Mouse (Mus musculus): ENCODE measurements around the gene Klf15. TPM values are rescaled to one million over a fixed set of nuclear protein-coding genes. Genes with fewer than 3 reads are reported as not detected.

Gene Klf15
- polyA plus RNA-seq (2014; fragmentation: Illumina TruSeq; extraction: RNeasy Lipid Tissue Mini Kit (QIAGEN cat#74804); ENCODE audit: low read depth, low replicate concordance), result 31.9 TPM

DNA sequence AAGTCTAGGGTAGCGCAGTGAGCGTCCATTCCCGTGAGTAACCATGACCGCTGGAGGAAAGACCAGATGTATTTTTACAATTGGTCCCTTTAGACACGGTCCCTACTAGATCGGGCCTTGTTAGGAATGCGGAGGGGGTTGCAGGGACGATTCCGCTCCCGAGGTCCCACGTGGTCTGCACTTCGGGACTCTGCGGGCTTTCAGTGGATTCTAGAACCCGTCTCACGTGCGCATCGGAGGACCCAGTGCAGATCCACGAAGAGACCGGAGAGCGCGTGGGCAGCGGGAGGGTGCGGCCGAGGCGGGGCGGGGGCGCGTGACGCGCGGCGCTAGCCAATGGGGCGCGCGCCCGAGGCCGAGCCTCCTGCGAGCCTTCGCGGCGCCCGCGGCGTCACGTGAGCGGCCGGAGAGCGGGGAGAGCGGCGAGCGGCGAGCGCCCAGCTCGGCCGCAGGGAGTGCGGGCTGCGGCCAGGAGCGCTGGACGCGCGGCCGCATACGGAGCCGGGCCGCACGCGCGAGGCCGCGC, at the start of gene Klf15:
Klf15 (plus strand) TSS at position 396 of the 526 bp plus-strand sequence.

DNA sequence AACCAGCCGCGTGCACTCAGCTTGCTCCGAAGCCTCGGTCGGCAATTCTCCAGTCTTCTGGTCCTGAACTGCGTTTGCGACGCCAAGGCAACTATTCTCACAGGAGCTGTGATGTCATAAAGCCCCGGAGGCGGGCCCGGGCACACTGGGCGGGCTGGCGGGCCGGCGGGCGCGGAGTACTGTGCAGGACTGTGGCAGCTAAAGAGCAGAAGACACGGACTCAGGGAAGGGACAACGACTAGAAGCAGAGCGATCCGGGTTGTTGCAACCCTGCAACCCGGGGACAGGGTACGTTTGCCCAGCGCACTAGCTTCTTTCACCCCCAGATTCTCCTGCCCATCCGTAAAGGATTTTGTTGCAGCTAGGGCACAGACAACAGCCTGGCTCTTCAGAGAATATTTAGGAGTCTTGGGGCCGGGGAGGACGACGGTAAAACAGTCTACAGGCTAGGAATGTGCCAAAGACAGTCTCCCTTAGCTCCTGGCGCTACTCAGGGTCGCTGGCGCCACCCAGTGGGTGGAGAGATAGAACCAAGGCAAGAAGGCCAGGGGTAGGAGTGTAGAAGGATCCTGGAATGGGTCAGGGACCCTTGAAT, 33.9 kb upstream of the Klf15 start, which contains the start of gene Cfap100:
Cfap100 (minus strand) TSS at position 418 of the 595 bp plus-strand sequence.

DNA sequence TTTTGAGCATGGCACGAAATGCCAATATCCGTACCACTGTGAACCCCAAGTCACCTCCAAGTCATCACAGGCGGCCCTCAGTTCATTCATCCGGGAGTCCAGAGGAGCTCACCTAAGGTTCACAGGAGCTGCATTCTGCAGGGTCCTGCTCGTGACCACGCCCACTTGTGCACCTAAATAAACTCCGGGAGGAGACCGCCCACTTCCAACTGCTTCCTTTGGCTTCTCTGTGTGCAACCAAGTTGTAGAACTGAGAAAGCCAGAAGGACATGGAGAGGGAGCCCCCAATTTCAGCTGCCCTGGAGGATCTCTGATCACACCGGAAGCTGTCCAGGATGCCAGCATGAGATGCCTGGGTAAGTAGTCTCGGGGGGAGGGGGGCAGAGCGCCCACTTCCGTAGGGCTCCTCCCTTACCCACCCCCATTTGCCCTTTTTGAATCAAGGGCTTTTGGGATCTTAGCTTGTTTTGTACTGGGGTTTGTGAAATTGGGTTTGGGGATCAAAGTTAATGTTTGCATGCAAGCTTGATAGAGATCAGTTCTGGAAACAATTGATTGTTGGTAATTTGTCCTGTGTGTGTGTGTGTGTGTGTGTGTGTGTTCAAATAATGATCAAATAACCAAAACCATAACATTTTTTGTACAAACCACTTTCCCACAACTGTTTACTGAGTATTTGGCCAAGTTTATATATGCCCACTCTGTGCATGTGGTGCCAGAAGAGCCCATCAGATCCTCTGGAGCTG, 24.0 kb downstream of the Klf15 start, which contains the start of gene Aldh1l1:
Aldh1l1 (plus strand) TSS at position 252 of the 746 bp plus-strand sequence.

Other genes with a start within 250 kb of the Klf15 start
- gene Vmn1r53, start 238.1 kb upstream of the Klf15 start, polyA plus RNA-seq (2014; fragmentation: Illumina TruSeq; extraction: RNeasy Lipid Tissue Mini Kit (QIAGEN cat#74804); ENCODE audit: low read depth, low replicate concordance), result not detected
- gene Vmn1r54, start 216.3 kb upstream of the Klf15 start, polyA plus RNA-seq (2014; fragmentation: Illumina TruSeq; extraction: RNeasy Lipid Tissue Mini Kit (QIAGEN cat#74804); ENCODE audit: low read depth, low replicate concordance), result not detected
- 4.4 TPM for gene BC048671, start 161.4 kb upstream of the Klf15 start, polyA plus RNA-seq (2014; fragmentation: Illumina TruSeq; extraction: RNeasy Lipid Tissue Mini Kit (QIAGEN cat#74804); ENCODE audit: low read depth, low replicate concordance)
- not detected for gene Chst13, start 137.4 kb upstream of the Klf15 start, polyA plus RNA-seq (2014; fragmentation: Illumina TruSeq; extraction: RNeasy Lipid Tissue Mini Kit (QIAGEN cat#74804); ENCODE audit: low read depth, low replicate concordance)
- gene Uroc1, start 129.3 kb upstream of the Klf15 start, polyA plus RNA-seq (2014; fragmentation: Illumina TruSeq; extraction: RNeasy Lipid Tissue Mini Kit (QIAGEN cat#74804); ENCODE audit: low read depth, low replicate concordance), result 0.56 TPM
- gene Zxdc, start 93.1 kb upstream of the Klf15 start, polyA plus RNA-seq (2014; fragmentation: Illumina TruSeq; extraction: RNeasy Lipid Tissue Mini Kit (QIAGEN cat#74804); ENCODE audit: low read depth, low replicate concordance), result 12.2 TPM
- 3.5 TPM for gene Cfap100, start 33.8 kb upstream of the Klf15 start, polyA plus RNA-seq (2014; fragmentation: Illumina TruSeq; extraction: RNeasy Lipid Tissue Mini Kit (QIAGEN cat#74804); ENCODE audit: low read depth, low replicate concordance)
- 54.0 TPM for gene Aldh1l1, start 23.9 kb downstream of the Klf15 start, polyA plus RNA-seq (2014; fragmentation: Illumina TruSeq; extraction: RNeasy Lipid Tissue Mini Kit (QIAGEN cat#74804); ENCODE audit: low read depth, low replicate concordance)
- 46.0 TPM for gene Slc41a3, start 142.1 kb downstream of the Klf15 start, polyA plus RNA-seq (2014; fragmentation: Illumina TruSeq; extraction: RNeasy Lipid Tissue Mini Kit (QIAGEN cat#74804); ENCODE audit: low read depth, low replicate concordance)

All from adipose tissue, adult 10 weeks (tissue).